Mouse (Mus musculus): ENCODE data around the gene Ociad2.

Gene Ociad2

GRCm38 (mm10) chr5:73301601-73302307 is 39.1 kb downstream of the Ociad2 start:
- no peak for DNase-seq

DNA sequence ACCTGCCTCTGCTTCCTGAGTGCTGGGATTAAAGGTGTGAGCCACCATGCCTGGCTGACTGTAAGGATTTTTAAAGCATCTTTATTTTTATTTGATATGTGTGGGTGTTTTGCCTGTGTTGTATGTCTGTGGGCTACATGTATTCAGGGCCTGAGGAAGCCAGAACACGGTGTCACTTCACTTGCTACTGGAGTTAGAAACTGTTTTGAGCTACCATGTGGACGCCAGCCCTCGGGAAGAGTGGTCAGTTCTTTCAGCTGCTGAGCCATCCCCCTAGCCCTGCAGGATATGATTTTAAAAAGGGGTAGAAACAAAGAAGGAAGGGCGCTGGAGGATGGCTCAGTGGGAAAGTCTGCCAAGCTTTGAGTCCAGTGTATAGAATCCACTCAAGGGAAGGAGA is 44.9 kb downstream of the Ociad2 start:
- DNase-seq: no peak

DNA sequence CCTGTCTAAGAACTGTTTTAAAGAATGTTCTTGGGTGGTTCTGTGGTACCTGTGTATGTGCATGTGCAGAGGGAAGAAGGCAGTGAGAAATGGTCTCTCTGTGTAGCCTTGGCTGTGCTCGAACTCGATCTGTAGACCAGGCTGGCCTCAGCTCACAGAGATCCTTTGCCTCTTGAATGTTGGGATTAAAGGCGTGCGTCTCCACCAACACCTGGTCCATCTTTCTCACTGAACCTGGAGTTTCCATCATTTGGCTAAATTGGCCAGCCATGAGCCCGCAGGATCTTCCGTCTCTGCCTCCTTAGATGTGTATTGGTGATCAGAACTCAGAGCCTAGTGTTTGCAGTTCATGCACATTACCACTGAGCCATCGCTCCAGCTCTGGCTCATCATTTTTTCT is 45.8 kb downstream of the Ociad2 start:
- DNase-seq: no peak

- no peak for DNase-seq
These were observed 47.4 kb downstream of the Ociad2 start for GRCm38 (mm10) chr5:73293458-73293827.

- peak; percentile 97 for DNase-seq
These were observed 48.0 kb downstream of the Ociad2 start, which contains the start of gene Ociad1 for GRCm38 (mm10) chr5:73292502-73293457. Gene Ociad1 (plus strand): TSS chr5:73292784.

DNA sequence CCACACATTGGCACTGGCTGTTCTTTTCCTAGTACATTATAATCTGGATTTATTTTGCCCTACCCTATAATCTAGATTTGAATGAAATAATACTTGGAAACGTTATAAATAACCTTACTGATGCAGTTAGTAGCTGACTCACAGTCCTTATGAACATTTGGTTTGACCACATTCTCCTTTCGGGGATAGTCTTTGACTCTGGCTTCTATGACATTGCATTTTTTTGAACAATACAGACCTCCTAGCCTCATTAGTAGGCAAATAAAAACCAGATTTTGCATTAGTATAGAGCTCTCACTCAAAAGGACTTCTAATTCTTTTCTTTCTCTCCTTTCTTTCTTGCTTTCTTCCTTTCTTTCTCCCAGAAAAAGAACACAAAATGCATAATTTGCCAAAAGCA is 50.9 kb downstream of the Ociad2 start:
- no peak for DNase-seq

DNA sequence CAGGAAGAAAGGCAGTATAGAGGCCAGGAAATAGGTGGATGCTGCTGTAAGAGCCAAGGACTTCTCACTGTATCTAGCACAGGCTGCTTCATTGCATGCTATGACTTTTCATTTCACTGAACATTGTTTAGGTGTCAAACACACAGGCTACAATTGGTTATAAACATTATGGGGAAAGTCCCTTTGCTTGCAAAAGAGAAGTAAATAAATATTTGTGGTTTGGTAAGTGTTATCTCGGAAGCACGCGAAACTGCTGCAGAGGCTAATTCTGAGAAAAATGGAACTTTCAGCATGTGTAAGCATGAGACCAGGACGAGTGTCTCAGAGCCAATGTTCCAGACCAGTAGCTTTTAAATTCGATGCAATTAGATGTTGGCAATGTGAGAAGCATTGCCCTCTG is 54.2 kb downstream of the Ociad2 start:
- no peak for DNase-seq

DNA sequence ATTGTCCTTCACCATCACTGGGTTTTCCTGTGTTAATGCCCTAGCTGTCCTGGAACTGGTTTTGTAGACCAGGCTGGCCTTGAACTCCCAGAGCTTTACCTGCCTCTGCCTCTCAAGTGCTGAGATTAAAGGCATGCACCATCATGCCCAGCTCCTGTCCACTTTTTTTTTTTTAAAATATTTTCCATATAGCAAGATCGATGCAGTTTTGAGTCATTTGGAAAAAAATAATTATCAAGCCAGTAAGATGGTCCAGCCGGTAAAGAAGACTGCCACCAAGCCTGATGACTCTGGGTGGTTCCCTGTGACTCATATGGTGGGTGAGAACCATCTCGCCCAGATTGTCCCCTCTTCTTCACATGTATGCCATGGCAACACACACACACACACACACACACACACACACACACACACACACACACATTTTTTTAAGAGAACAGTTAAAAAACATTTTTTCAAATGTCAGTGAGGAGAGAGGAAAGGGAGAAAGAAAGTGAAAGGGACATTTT is 55.3 kb downstream of the Ociad2 start:
- DNase-seq: no peak

- DNase-seq: no peak
These were observed 56.8 kb downstream of the Ociad2 start for GRCm38 (mm10) chr5:73284046-73284445.

DNA sequence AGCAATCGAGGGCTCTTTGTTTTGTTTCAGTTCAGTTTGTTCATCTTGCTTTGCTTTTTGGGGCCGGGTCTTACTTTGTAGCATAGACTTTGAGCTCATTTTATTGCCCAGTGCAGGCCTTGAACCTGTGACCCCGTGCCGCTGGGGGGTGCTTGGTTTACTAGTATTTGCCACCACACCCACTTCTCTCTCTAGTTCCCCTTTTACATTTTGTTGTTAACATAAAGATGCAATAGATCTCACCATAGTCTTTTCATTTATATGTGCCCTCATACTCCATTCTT is 60.3 kb downstream of the Ociad2 start:
- no peak for DNase-seq

GRCm38 (mm10) chr5:73279732-73280566 is 60.9 kb downstream of the Ociad2 start:
- DNase-seq: no peak

DNA sequence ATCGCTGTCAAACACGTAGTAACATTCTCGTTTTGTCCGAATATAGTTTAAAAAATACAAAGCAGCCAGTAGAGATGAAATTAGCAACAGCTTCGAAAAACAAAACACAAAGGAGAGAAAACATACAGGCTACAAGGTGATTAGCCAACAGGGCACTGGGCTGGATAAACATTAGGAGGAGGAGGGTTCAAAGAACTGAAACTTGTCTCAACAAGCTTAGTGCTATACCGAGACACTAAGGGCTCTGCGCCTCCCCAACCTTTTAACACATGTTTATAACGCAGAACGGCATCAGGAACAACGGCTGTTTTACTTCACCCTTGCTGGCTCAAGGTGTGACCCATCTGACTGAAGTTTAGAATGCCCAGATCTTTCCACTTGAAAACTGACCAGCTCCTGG is 61.6 kb downstream of the Ociad2 start:
- DNase-seq: peak; percentile 14

DNA sequence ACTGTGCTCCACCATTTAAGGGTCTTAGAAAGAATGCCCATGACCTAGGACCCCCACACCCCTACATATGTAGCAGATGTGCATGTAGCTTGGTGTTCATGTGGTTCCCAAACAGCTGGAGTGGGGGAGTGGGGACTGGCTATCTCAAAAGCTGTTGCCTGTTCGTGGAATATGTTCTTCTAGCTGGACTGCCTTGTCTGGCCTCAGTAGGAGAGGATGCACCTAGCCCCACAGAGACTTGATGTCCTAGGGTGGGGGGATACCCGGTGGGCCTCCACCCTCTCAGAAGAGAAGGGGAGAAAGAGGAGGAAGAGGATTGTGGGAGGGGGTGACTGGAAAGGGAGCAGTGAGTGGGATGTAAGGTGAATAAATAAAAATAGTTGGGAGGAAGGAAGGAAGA is 65.9 kb downstream of the Ociad2 start:
- no peak for DNase-seq

GRCm38 (mm10) chr5:73273171-73273570 is 67.7 kb downstream of the Ociad2 start:
- no peak for DNase-seq

Data from kidney, postnatal 10 days (tissue).